Mouse (Mus musculus) liver, postnatal 0 days (tissue): ENCODE measurements around the gene Nyx.

ENCODE experiments used
- CTCF ChIP-seq: sonication (generic); IDR thresholded peaks from 2 replicates; pipeline ENCODE4 v1.5.1; 2016; ENCODE audit warnings: antibody characterized with exemption, low read depth
- EP300 ChIP-seq: IDR thresholded peaks from 2 replicates; pipeline ENCODE4 v1.6.1; 2016; ENCODE audit warnings: antibody characterized with exemption, low read depth, mild to moderate bottlenecking

DNA sequence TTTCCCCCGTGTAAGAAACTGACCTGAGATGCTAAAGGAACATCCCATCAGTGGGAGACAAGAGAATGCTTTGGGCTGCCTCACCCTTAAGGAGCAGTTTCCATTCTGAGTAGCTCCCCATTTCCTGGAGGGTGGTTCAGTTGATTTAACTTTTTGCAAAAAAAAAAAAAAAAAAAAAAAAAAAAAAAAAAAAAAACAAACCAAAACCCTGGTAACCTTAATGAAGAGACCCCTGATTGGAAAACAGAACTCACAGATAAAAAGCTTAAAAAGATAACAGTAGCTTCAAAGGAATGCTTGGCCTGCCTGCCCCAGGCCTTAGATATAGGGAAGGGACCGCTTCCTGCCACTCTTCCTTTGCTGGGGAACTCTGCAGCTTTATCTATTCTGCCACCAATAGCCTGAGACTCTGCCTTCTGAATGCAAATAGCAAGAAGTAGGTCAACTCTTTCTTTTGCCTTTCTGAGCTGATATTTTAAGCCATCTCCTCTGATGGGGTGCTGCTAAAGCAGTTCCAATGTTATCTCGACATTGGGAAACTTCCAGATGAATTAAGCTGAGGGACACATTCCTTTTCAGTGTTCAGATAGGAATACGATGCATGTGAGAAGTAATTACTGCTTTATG is 53.0 kb downstream of the Nyx start:
- no peak for TF ChIP-seq CTCF
- no peak for TF ChIP-seq EP300
